Mouse (Mus musculus): ENCODE results near the gene Epc2.
A peak's percentile ranks its signal among the peaks of the same experiment; 100 is the strongest.

Epc2 gene

DNA sequence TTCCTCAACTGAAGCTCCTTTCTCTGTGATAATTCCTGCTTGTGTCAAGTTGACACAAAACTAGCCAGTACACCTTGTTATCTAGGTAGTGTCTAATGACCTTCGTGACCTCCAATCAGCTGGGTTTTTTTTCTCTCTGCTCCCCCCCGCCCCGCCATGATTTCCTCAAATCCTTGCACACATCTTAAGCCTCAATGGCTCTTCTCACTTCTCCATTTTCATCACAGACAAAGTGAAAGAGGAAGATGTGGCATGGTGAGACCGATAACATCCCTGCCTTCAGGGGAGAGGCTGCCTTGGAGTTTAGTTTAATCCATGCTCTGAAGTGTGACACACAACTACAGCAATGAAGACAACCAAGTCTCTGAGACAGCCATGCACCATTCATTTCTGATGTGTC is 26.5 kb upstream of the Epc2 start:
- TF ChIP-seq POU5F1 (IDR thresholded peaks at IDR 0.05; ENCODE audit: borderline replicate concordance, low read length) = no peak
- no peak for TF ChIP-seq CTCF (conservative IDR thresholded peaks at IDR 0.05; ENCODE audit: low read length)
- TF ChIP-seq NANOG (IDR thresholded peaks at IDR 0.05; ENCODE audit: borderline replicate concordance, low read length) = no peak
- Histone ChIP-seq H3K9me3 (ENCODE audit: low read length) (no peaks in the 10 kb centered on the region), H3K27me3 (ENCODE audit: insufficient read depth, low read length) (no peaks in the 10 kb centered on the region), H3K4me3 (replicated peaks; ENCODE audit: low read length) (no peak overlapping the region), H3K4me1 (replicated peaks; ENCODE audit: low read depth, low read length) (no peaks in the 10 kb centered on the region), H3K36me3 (ENCODE audit: insufficient read depth, low read length) (no peaks in the 10 kb centered on the region)

- TF ChIP-seq NANOG (IDR thresholded peaks at IDR 0.05; ENCODE audit: borderline replicate concordance, low read length) (no peak), CTCF (conservative IDR thresholded peaks at IDR 0.05; ENCODE audit: low read length) (no peak), POU5F1 (IDR thresholded peaks at IDR 0.05; ENCODE audit: borderline replicate concordance, low read length) (no peak)
- no peaks in the 10 kb centered on the region for H3K36me3 ChIP-seq (ENCODE audit: insufficient read depth, low read length)
- no peaks in the 10 kb centered on the region for H3K9me3 ChIP-seq (ENCODE audit: low read length)
- H3K27me3 ChIP-seq (ENCODE audit: insufficient read depth, low read length) = no peaks in the 10 kb centered on the region
- H3K4me1 ChIP-seq (replicated peaks; ENCODE audit: low read depth, low read length) = no peaks in the 10 kb centered on the region
- no peak overlapping the region for H3K4me3 ChIP-seq (replicated peaks; ENCODE audit: low read length)
Measured at GRCm38 (mm10) chr2:49426175-49426574, 25.1 kb upstream of the Epc2 start.

DNA sequence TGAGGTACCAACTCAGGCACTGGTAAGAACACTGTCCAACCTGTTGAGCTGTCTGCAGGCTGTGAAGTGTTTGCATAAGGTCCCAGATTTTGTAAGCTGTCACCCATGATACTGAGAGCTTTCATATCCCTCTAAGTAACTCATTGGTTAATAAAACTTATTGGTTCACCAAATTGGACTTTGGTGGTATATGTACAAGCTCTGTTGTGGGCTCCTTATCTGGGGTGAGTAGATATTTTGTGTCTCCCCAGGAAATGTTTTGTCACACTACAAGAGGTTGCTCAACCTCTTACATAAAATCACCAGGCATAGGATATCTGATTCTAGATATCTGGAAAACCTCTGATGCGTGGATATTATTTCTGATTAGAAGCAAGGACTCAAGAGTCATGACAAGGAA is 20.3 kb upstream of the Epc2 start:
- H3K9me3 ChIP-seq (ENCODE audit: low read length) = no peaks in the 10 kb centered on the region
- H3K36me3 ChIP-seq (ENCODE audit: insufficient read depth, low read length) = no peaks in the 10 kb centered on the region
- no peaks in the 10 kb centered on the region for H3K4me1 ChIP-seq (replicated peaks; ENCODE audit: low read depth, low read length)
- no peak for TF ChIP-seq CTCF (conservative IDR thresholded peaks at IDR 0.05; ENCODE audit: low read length)
- no peak for TF ChIP-seq POU5F1 (IDR thresholded peaks at IDR 0.05; ENCODE audit: borderline replicate concordance, low read length)
- TF ChIP-seq NANOG (IDR thresholded peaks at IDR 0.05; ENCODE audit: borderline replicate concordance, low read length) = no peak
- H3K27me3 ChIP-seq (ENCODE audit: insufficient read depth, low read length) = no peaks in the 10 kb centered on the region
- no peak overlapping the region for H3K4me3 ChIP-seq (replicated peaks; ENCODE audit: low read length)

DNA sequence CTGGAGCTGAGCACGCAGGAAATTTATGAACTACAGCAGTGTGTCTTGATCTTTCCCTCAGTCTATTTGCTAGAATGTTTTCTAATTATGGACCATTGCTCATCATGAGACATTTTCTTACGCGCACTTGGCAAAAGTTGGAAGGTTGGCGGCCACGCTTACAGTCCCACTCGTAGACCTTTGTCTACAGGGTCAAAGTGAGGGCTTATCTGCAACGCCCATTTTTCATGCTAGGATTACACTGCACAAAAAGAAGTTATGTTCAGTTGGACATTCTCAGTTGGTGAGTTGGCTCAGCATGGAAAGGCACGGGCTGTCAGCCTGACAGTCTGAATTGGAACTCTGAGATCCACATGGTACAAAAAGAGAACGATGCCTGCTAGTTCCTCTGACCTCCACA is 18.1 kb upstream of the Epc2 start:
- Histone ChIP-seq H3K27me3 (ENCODE audit: insufficient read depth, low read length) (no peaks in the 10 kb centered on the region), H3K4me1 (replicated peaks; ENCODE audit: low read depth, low read length) (no peaks in the 10 kb centered on the region), H3K36me3 (ENCODE audit: insufficient read depth, low read length) (no peaks in the 10 kb centered on the region), H3K9me3 (ENCODE audit: low read length) (no peaks in the 10 kb centered on the region), H3K4me3 (replicated peaks; ENCODE audit: low read length) (no peak overlapping the region)
- TF ChIP-seq CTCF (conservative IDR thresholded peaks at IDR 0.05; ENCODE audit: low read length) (no peak), NANOG (IDR thresholded peaks at IDR 0.05; ENCODE audit: borderline replicate concordance, low read length) (no peak), POU5F1 (IDR thresholded peaks at IDR 0.05; ENCODE audit: borderline replicate concordance, low read length) (no peak)

DNA sequence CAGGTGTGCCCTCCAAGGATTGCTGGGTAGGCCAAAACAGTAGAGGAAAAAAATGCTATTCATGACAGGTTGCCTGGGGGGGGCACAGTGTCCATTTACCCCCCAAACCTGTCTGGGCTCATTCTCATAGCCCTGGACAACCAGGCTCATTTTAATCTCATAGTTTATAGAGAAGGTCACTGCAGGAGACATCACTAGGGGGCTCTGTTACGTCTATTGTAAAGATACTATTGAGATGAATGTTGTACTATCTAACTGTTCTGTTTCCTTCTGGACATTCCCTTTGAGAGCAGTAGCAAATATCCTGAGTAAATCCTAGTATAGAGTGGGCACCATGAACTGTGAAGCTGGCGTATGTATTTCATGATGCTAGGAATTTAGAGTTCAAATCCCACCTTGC is 5.0 kb upstream of the Epc2 start:
- Histone ChIP-seq H3K27me3 (ENCODE audit: insufficient read depth, low read length) (no peaks in the 10 kb centered on the region), H3K4me3 (replicated peaks; ENCODE audit: low read length) (no peak overlapping the region), H3K36me3 (ENCODE audit: insufficient read depth, low read length) (no peaks in the 10 kb centered on the region), H3K4me1 (replicated peaks; ENCODE audit: low read depth, low read length) (peaks cover 43% of the 10 kb centered on the region), H3K9me3 (ENCODE audit: low read length) (no peaks in the 10 kb centered on the region)
- TF ChIP-seq NANOG (IDR thresholded peaks at IDR 0.05; ENCODE audit: borderline replicate concordance, low read length) (no peak), POU5F1 (IDR thresholded peaks at IDR 0.05; ENCODE audit: borderline replicate concordance, low read length) (no peak), CTCF (conservative IDR thresholded peaks at IDR 0.05; ENCODE audit: low read length) (no peak)

GRCm38 (mm10) chr2:49447586-49448475 is 3.5 kb upstream of the Epc2 start:
- TF ChIP-seq CTCF (conservative IDR thresholded peaks at IDR 0.05; ENCODE audit: low read length) = no peak
- no peak for TF ChIP-seq POU5F1 (IDR thresholded peaks at IDR 0.05; ENCODE audit: borderline replicate concordance, low read length)
- no peak for TF ChIP-seq NANOG (IDR thresholded peaks at IDR 0.05; ENCODE audit: borderline replicate concordance, low read length)

DNA sequence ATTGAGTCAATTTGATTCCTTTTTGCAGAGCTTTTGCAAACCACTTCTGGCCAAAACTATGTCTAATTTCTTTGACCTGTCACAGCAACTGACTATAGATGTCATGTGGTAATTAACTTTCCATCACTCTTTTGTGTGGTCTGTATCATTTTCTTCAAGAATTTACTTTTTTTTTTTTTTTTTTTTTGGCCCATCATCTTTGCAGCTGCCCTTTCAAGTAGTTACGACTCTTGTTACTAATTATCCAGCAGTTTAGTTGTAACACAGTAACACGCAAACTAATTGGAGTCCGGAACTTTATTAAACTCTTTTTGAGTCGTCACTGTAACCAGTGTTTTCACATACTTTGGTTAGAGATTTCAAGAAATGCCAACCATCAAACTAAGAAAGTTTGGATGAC is 819 bp upstream of the Epc2 start:
- TF ChIP-seq POU5F1 (IDR thresholded peaks at IDR 0.05; ENCODE audit: borderline replicate concordance, low read length) = no peak
- TF ChIP-seq NANOG (IDR thresholded peaks at IDR 0.05; ENCODE audit: borderline replicate concordance, low read length) = no peak
- TF ChIP-seq CTCF (conservative IDR thresholded peaks at IDR 0.05; ENCODE audit: low read length) = no peak

More at GRCm38 (mm10) chr2:49447586-49448475, 3.5 kb upstream of the Epc2 start:
- H3K9me3 ChIP-seq (ENCODE audit: low read length) = no peaks in the 10 kb centered on the region
- H3K4me1 ChIP-seq (replicated peaks; ENCODE audit: low read depth, low read length) = peaks cover 44% of the 10 kb centered on the region
- no peak overlapping the region for H3K4me3 ChIP-seq (replicated peaks; ENCODE audit: low read length)
- no peaks in the 10 kb centered on the region for H3K27me3 ChIP-seq (ENCODE audit: insufficient read depth, low read length)
- H3K36me3 ChIP-seq (ENCODE audit: insufficient read depth, low read length) = no peaks in the 10 kb centered on the region

GRCm38 (mm10) chr2:49451637-49452211 is 438 bp downstream of the Epc2 start:
- Histone ChIP-seq H3K4me3 (replicated peaks; ENCODE audit: low read length) (peak overlapping the region; percentile 97), H3K27me3 (ENCODE audit: insufficient read depth, low read length) (no peaks in the 10 kb centered on the region), H3K9me3 (ENCODE audit: low read length) (no peaks in the 10 kb centered on the region), H3K4me1 (replicated peaks; ENCODE audit: low read depth, low read length) (peaks cover 68% of the 10 kb centered on the region), H3K36me3 (ENCODE audit: insufficient read depth, low read length) (no peaks in the 10 kb centered on the region)
- no peak for TF ChIP-seq CTCF (conservative IDR thresholded peaks at IDR 0.05; ENCODE audit: low read length)
- TF ChIP-seq NANOG (IDR thresholded peaks at IDR 0.05; ENCODE audit: borderline replicate concordance, low read length) = no peak
- no peak for TF ChIP-seq POU5F1 (IDR thresholded peaks at IDR 0.05; ENCODE audit: borderline replicate concordance, low read length)

More for the DNA sequence above, 819 bp upstream of the Epc2 start:
- Histone ChIP-seq H3K9me3 (ENCODE audit: low read length) (no peaks in the 10 kb centered on the region), H3K36me3 (ENCODE audit: insufficient read depth, low read length) (no peaks in the 10 kb centered on the region), H3K4me3 (replicated peaks; ENCODE audit: low read length) (peak overlapping the region; percentile 97), H3K27me3 (ENCODE audit: insufficient read depth, low read length) (no peaks in the 10 kb centered on the region), H3K4me1 (replicated peaks; ENCODE audit: low read depth, low read length) (peaks cover 64% of the 10 kb centered on the region)

Data from E14TG2a.4 (cell line).